8 mouse cellular contexts compared by ENCODE assay signal in genomic region chr8:119020781-119021180, GRCm38 (mm10).
A peak's percentile ranks its signal among the peaks of the same experiment; 100 is the strongest.
DNase-seq lines count a peak whose midpoint lies in the region; ATAC-seq lines count a peak whose summit lies in the region.
"Had no signal": no experiment of that assay in that cellular context is flagged by ENCODE, and none has a peak within 500 bp of the region (broad histone marks: within the 10 kb centered on the region; RNA-seq: fewer than 3 reads in every experiment).

No protein-coding gene starts in this region.

- no peak overlapping the region for H3K4me3 ChIP-seq in hindbrain, embryonic 13.5 days
- no peak overlapping the region for H3K4me3 ChIP-seq in hindbrain, embryonic 12.5 days
- H3K4me3 ChIP-seq in kidney, embryonic 14.5 days (ENCODE audit: low read length): no peak overlapping the region

- DNase-seq in brain, embryonic 18.5 days (ENCODE audit: low read depth, low spot score): peak; percentile 18
- peak; percentile 23 to 42 for DNase-seq in frontal cortex, postnatal 10 days (ENCODE audit: low spot score in 2 of 2)
- DNase-seq in mesoderm, embryonic 11.5 days (ENCODE audit: low read depth, low spot score): peak; percentile 55
- DNase-seq: thymus, postnatal 25 days had no signal

- H3K4me1 ChIP-seq in hindbrain, embryonic 13.5 days (replicated peaks): peaks cover 29% of the 10 kb centered on the region
- no peaks in the 10 kb centered on the region for H3K4me1 ChIP-seq in hindbrain, embryonic 12.5 days
- H3K4me1 ChIP-seq in kidney, embryonic 14.5 days (ENCODE audit: control insufficient read depth, insufficient read depth, low read length): no peaks in the 10 kb centered on the region

- H3K4me2 ChIP-seq in hindbrain, embryonic 13.5 days: no peak overlapping the region
- no peak overlapping the region for H3K4me2 ChIP-seq in hindbrain, embryonic 12.5 days (replicated peaks)
- no peak overlapping the region for H3K4me2 ChIP-seq in kidney, embryonic 14.5 days (replicated peaks; ENCODE audit: low read depth, low read length)

- H3K27ac ChIP-seq in hindbrain, embryonic 13.5 days: peak overlapping the region; percentile 72
- no peak overlapping the region for H3K27ac ChIP-seq in hindbrain, embryonic 12.5 days
- no peak overlapping the region for H3K27ac ChIP-seq in kidney, embryonic 14.5 days (ENCODE audit: low read depth, low read length)

- no peaks in the 10 kb centered on the region for H3K27me3 ChIP-seq in hindbrain, embryonic 13.5 days
- no peaks in the 10 kb centered on the region for H3K27me3 ChIP-seq in hindbrain, embryonic 12.5 days
- no peaks in the 10 kb centered on the region for H3K27me3 ChIP-seq in kidney, embryonic 14.5 days (ENCODE audit: control insufficient read depth, insufficient read depth, low read length)

- H3K9ac ChIP-seq in hindbrain, embryonic 13.5 days: no peak overlapping the region
- no peak overlapping the region for H3K9ac ChIP-seq in hindbrain, embryonic 12.5 days
- H3K9ac ChIP-seq in kidney, embryonic 14.5 days (ENCODE audit: low read depth, low read length): no peak overlapping the region

- 63% methylated on average over 11 of the region's 11 CpGs for WGBS in hindbrain, embryonic 13.5 days
- 75% methylated on average over 11 of the region's 11 CpGs for WGBS in hindbrain, embryonic 12.5 days
- 16% methylated on average over 11 of the region's 11 CpGs for WGBS in kidney, embryonic 14.5 days

- H3K36me3 ChIP-seq in hindbrain, embryonic 13.5 days: no peaks in the 10 kb centered on the region
- no peaks in the 10 kb centered on the region for H3K36me3 ChIP-seq in hindbrain, embryonic 12.5 days
- H3K36me3 ChIP-seq in kidney, embryonic 14.5 days (ENCODE audit: control insufficient read depth, insufficient read depth, low read length): no peaks in the 10 kb centered on the region

- no peaks in the 10 kb centered on the region for H3K9me3 ChIP-seq in hindbrain, embryonic 13.5 days
- H3K9me3 ChIP-seq in hindbrain, embryonic 12.5 days (replicated peaks): no peaks in the 10 kb centered on the region
- H3K9me3 ChIP-seq in kidney, embryonic 14.5 days (ENCODE audit: control insufficient read depth, low read length): no peaks in the 10 kb centered on the region

- peak; percentile 69 for ATAC-seq in hindbrain, embryonic 13.5 days (ENCODE audit: low FRiP score)
- ATAC-seq in hindbrain, embryonic 12.5 days (ENCODE audit: low FRiP score): no peak
- ATAC-seq in kidney, embryonic 14.5 days (ENCODE audit: low FRiP score, low TSS enrichment): no peak
- ATAC-seq in inflammation-experienced regulatory T-cells, adult 6 months: no peak
